Mouse (Mus musculus) stomach, embryonic 14.5 days (tissue): ENCODE measurements around the gene Foxl1. TPM values are rescaled to one million over a fixed set of nuclear protein-coding genes. Genes with fewer than 3 reads are reported as not detected.

Experiments
- ATAC-seq: fragments of 200-750 bp; cut with Nextera tagmentation; 2 replicates; pipeline ENCODE4 v1.8.0; 2017; ENCODE audit warnings: low read depth, moderate TSS enrichment; ENCODE audit not compliant: insufficient number of reproducible peaks, insufficient read depth, low FRiP score
- H3K27ac ChIP-seq: fragments of 300-500 bp; sonication (generic); 2 replicates; pipeline ENCODE4 v1.5.1; 2014; ENCODE audit warnings: mild to moderate bottlenecking, low read length, moderate library complexity, mixed read lengths
- H3K27me3 ChIP-seq: fragments of 300-500 bp; sonication (generic); 2 replicates; pipeline ENCODE4 v1.6.1; 2014; ENCODE audit warnings: low read length, control low read depth, mixed read lengths; ENCODE audit not compliant: control insufficient read depth, insufficient read depth
- H3K36me3 ChIP-seq: fragments of 300-500 bp; sonication (generic); 2 replicates; pipeline ENCODE4 v1.6.1; 2014; ENCODE audit warnings: mild to moderate bottlenecking, control low read depth, low read length, moderate library complexity, mixed read lengths; ENCODE audit not compliant: control insufficient read depth, insufficient read depth
- H3K4me1 ChIP-seq: fragments of 300-500 bp; sonication (generic); 2 replicates; pipeline ENCODE4 v1.6.1; 2014; ENCODE audit warnings: low read length, control low read depth, mixed read lengths; ENCODE audit not compliant: control insufficient read depth, insufficient read depth
- H3K4me2 ChIP-seq: fragments of 300-500 bp; sonication (generic); replicated peaks from 2 replicates; pipeline ENCODE4 v1.6.1; 2014; ENCODE audit warnings: low read depth, low read length, control low read depth
- H3K4me3 ChIP-seq: fragments of 300-500 bp; sonication (generic); 2 replicates; pipeline ENCODE4 v1.5.1; 2014; ENCODE audit warnings: low read depth, low read length, control low read depth
- H3K9ac ChIP-seq: fragments of 300-500 bp; sonication (generic); replicated peaks from 2 replicates; pipeline ENCODE4 v1.6.1; 2014; ENCODE audit warnings: low read depth, mild to moderate bottlenecking, control low read depth, low read length, moderate library complexity, mixed read lengths
- H3K9me3 ChIP-seq: fragments of 300-500 bp; sonication (generic); 2 replicates; pipeline ENCODE4 v1.6.1; 2016; ENCODE audit warnings: low read depth, low read length, control low read depth; ENCODE audit not compliant: control insufficient read depth
- WGBS: fragments of 180-500 bp; shearing (Covaris S2); extraction: QIAGEN DNeasy Blood & Tissue Kit; methylation state at CpG from one replicate; pipeline ENCODE4 v1.1.7; 2014; 5-methylcytosine and 5-hydroxymethylcytosine counted together
- polyA plus RNA-seq: library from polyadenylated mRNA; unstranded; fragments of >200 nt; fragmentation: Nextera tagmentation; extraction: Ambion mirVana; gene quantifications from 2 replicates; pipeline ENCODE4 v1.2.1, GENCODE M21; 2014

Gene Foxl1
- polyA plus RNA-seq, 1 experiment from 2014 or later: 6.9 TPM

DNA sequence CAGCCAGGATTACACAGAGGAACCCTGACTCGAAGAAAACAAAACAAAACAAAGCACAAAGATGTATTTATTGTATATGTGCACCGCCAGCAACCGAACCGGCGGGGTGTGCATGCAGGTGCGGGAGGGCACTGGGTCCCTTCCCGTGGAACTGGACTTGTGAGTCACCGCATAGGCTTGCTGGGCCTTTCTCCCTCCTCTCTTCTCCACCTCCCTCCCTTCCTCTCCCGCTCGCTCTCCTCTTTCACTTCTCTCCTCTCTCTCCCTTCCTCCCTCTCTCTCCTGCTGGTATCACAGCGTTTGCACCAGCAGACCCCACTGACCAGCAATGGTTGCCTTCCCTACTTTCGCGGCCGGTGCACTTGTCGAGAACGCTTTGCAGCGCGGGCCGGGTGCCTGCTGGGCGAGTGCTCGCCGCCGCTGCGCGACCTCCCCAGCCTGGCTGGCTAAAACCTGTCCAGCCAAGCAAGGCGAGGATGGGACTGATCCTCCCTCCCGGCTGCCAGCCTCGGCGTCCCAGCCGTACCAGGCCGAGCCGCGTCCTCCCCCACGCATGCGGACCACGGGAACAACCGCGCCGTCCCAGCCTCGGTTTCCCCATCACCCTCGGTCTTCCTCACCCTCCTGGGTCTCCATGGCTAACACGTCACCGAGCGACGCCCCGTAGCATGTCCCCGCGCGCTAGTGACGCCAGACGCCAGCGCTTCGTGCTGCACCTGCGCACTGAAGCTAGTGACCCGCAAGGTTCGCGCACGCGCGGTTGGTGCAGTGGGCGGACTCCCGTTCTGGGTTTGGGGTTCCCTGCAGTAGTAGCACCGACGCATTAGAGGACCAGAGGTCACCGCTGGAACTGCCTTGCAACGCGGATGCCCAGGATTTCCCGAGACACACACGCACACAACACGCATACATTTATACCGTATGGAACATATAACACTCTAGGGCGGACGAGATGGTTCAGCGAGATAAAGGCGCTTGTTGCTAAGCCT is 19.8 kb upstream of the Foxl1 start, which contains the start of gene Mthfsd:
Gene Mthfsd, minus strand, starts transcription at position 725 of the 989 bp plus-strand sequence.
- ATAC-seq: peak; percentile 91
- peaks cover 8% of the 10 kb centered on the region; the same call in 1 of the 2 replicates for H3K4me1 ChIP-seq

DNA sequence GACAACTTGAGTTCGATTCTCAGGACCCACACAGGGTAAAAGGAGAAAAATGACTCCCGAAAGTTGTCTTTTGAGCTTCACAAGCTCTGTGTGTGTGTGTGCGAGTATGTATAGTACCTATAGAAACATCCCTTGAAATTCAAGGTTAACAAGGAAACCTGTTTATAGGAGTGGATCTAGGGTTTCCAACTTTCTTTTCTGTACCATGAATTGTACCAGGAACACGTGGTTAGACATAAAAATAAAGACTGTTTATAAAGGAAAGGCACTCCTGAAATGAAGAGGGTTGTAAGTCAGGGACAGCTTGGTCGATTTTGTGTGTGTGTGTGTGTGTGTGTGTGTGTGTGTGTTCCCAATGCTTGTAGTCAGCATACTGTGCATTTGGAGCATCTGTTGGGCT is 19.1 kb upstream of the Foxl1 start:
- Histone ChIP-seq H3K9me3 (no peaks in the 10 kb centered on the region), H3K27me3 (0 out of 2 replicates have a peak, but pooled peaks cover 3% of the 10 kb centered on the region), H3K4me2 (peak overlapping the region; percentile 88), H3K9ac (peak overlapping the region; percentile 85; the same call in 1 of the 2 replicates), H3K4me1 (peaks cover 8% of the 10 kb centered on the region; the same call in 1 of the 2 replicates), H3K36me3 (peaks cover 17% of the 10 kb centered on the region; the same call in 1 of the 2 replicates), H3K27ac (no peak overlapping the region), H3K4me3 (peak overlapping the region; percentile 90)
- no peak for ATAC-seq
- WGBS: 18% methylated on average over 5 of the region's 5 CpGs

More for the DNA sequence above, 19.8 kb upstream of the Foxl1 start, which contains the start of gene Mthfsd:
- Histone ChIP-seq H3K27ac (peak within 1 kb of the TSS; percentile 71), H3K4me2 (peak within 1 kb of the TSS; percentile 88), H3K36me3 (peaks cover 24% of the 10 kb centered on the region), H3K4me3 (peak within 1 kb of the TSS; percentile 90), H3K9ac (peak within 1 kb of the TSS; percentile 85), H3K27me3 (no peaks in the 10 kb centered on the region), H3K9me3 (no peaks in the 10 kb centered on the region)
- 1% methylated on average over 74 of the region's 75 CpGs for WGBS

DNA sequence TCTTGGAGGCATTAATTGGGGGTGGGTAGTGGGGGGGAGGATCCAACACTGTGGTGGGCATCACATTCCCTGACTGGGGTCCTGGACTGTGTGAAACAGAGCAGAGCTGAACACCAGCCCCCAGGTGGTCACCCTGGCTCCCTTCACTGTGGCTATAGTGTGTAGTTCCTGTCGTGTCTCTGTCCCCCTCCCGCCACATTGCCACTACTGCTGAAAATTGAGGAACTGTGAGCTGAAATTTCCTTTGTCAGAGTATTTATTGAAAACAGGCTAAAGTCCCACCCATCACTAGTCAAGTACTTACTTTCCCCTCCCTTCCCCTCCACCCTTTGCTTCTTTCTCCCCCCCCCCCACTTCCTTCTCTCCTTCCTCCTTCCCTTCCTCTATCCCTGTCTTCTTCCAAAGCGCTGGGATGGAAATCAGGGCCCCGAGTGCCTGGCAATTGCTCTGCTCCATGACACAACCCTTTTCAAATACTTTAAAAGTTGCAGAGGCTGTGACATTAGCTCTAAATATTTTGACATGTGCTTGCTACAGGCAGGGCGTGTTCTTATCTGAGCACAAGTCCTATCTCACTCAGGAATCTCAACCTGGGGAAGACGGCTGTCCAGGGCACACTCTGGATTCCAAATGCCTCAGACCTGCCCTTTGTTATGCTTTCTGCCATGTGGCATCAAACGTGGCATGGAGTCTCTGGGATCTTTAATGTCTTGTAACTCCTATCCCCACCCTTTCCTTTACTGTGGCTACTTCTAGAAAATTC is 16.4 kb upstream of the Foxl1 start:
- Histone ChIP-seq H3K4me1 (peaks cover 8% of the 10 kb centered on the region; the same call in 1 of the 2 replicates), H3K9me3 (no peaks in the 10 kb centered on the region), H3K4me2 (no peak overlapping the region), H3K27me3 (peaks cover 17% of the 10 kb centered on the region), H3K4me3 (no peak overlapping the region), H3K36me3 (peaks cover 2% of the 10 kb centered on the region; the same call in 1 of the 2 replicates), H3K9ac (no peak overlapping the region), H3K27ac (no peak overlapping the region)
- ATAC-seq: no peak
- WGBS: 38% methylated on average over 7 of the region's 7 CpGs

DNA sequence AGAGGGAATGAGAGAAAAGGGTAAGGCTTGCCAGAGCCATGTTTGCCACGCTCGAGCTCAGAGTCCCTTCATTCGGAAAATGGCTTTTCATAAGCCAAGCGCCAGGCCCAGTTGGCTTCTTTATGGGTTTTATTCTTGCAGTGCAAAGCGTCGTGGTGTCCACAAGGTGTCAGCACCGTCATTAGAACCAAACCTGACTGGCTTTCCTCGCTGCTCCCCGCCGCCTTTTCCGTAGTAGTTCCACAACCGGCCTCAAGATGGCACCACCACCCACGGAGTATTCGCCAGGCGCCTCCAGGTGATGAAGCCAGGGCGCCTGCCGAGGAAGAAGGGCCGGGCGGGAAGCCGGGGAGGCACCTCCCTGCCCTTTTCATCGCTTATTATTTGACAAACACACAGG is 14.5 kb upstream of the Foxl1 start:
- no peak overlapping the region for H3K27ac ChIP-seq
- H3K4me2 ChIP-seq: peak overlapping the region; percentile 17; the same call in 1 of the 2 replicates
- no peak overlapping the region for H3K4me3 ChIP-seq
- WGBS: 1% methylated on average over 21 of the region's 21 CpGs
- peaks cover 36% of the 10 kb centered on the region for H3K27me3 ChIP-seq
- H3K36me3 ChIP-seq: no peaks in the 10 kb centered on the region
- H3K4me1 ChIP-seq: peaks cover 15% of the 10 kb centered on the region
- no peaks in the 10 kb centered on the region for H3K9me3 ChIP-seq
- peak; percentile 44; the same call in 1 of the 2 replicates for ATAC-seq
- H3K9ac ChIP-seq: no peak overlapping the region

DNA sequence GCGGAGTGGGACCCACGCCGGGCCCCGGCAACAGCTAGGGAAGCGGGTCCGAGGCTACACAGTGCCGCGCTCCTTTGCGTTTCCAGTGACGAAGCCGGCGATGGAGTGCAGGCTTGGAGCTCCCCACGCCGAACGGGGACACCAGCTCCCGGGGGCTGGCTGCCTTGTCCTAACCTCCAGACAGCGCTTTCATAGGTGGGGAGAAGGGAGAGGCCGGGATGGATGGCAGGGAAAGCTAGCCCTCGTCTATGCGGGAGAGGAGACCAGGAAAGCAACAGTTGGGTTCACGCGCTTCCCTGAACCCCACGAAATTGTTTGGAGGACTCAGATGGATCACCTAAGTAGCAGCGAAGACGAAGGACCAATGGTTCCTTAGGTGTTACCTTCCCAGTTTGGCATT is 12.6 kb upstream of the Foxl1 start:
- H3K27ac ChIP-seq: no peak overlapping the region
- WGBS: 2% methylated on average over 25 of the region's 25 CpGs
- peaks cover 48% of the 10 kb centered on the region for H3K27me3 ChIP-seq
- H3K4me2 ChIP-seq: no peak overlapping the region
- no peaks in the 10 kb centered on the region for H3K36me3 ChIP-seq
- no peak overlapping the region for H3K4me3 ChIP-seq
- ATAC-seq: no peak
- no peaks in the 10 kb centered on the region for H3K9me3 ChIP-seq
- H3K9ac ChIP-seq: no peak overlapping the region
- H3K4me1 ChIP-seq: peaks cover 15% of the 10 kb centered on the region

DNA sequence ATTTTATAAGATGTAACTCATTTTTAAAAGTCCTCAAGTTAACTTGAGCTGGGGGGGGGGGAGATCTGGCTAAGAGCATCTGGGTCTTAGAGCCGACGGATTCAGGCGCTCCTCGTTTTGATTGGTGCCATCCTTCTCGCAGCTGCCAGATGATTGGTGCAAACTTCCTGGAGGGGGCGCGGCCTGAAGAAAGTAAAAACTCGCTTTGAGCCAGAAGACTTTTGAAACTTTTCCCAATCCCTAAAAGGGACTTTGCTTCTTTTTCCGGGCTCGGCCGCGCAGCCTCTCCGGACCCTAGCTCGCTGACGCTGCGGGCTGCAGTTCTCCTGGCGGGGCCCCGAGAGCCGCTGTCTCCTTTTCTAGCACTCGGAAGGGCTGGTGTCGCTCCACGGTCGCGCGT is 11.8 kb upstream of the Foxl1 start, which contains the start of gene Foxc2:
Gene Foxc2, plus strand, starts transcription at position 224 of the 400 bp plus-strand sequence.
- Histone ChIP-seq H3K9me3 (no peaks in the 10 kb centered on the region), H3K27ac (0 out of 2 replicates have a peak within 1 kb of the TSS, but pooled peaks have one; percentile 4), H3K4me1 (peaks cover 15% of the 10 kb centered on the region), H3K4me3 (peak within 1 kb of the TSS; percentile 43), H3K9ac (no peak within 1 kb of the TSS), H3K36me3 (no peaks in the 10 kb centered on the region), H3K27me3 (peaks cover 55% of the 10 kb centered on the region), H3K4me2 (peak within 1 kb of the TSS; percentile 84)
- under 1% methylated on average over 25 of the region's 25 CpGs for WGBS
- ATAC-seq: 0 out of 2 replicates have a peak, but pooled peaks have one; percentile 60

DNA sequence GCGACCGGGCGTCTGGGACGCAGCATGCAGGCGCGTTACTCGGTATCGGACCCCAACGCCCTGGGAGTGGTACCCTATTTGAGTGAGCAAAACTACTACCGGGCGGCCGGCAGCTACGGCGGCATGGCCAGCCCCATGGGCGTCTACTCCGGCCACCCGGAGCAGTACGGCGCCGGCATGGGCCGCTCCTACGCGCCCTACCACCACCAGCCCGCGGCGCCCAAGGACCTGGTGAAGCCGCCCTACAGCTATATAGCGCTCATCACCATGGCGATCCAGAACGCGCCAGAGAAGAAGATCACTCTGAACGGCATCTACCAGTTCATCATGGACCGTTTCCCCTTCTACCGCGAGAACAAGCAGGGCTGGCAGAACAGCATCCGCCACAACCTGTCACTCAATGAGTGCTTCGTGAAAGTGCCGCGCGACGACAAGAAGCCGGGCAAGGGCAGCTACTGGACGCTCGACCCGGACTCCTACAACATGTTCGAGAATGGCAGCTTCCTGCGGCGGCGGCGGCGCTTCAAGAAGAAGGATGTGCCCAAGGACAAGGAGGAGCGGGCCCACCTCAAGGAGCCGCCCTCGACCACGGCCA is 11.1 kb upstream of the Foxl1 start:
- H3K36me3 ChIP-seq: no peaks in the 10 kb centered on the region
- peaks cover 61% of the 10 kb centered on the region for H3K27me3 ChIP-seq
- peak overlapping the region; percentile 43 for H3K4me3 ChIP-seq
- peaks cover 15% of the 10 kb centered on the region for H3K4me1 ChIP-seq
- no peak overlapping the region for H3K9ac ChIP-seq
- 0 out of 2 replicates have a peak, but pooled peaks have one; percentile 28 for ATAC-seq
- WGBS: under 1% methylated on average over 55 of the region's 55 CpGs
- peak overlapping the region; percentile 84 for H3K4me2 ChIP-seq
- no peak overlapping the region for H3K27ac ChIP-seq
- no peaks in the 10 kb centered on the region for H3K9me3 ChIP-seq
